Mouse (Mus musculus) liver, embryonic 14.5 days (tissue): ENCODE data around the gene Agbl5.

Source experiments
- CTCF ChIP-seq: IDR thresholded peaks from 2 replicates; pipeline ENCODE4 v1.5.1; 2016; ENCODE audit warnings: antibody characterized with exemption, low read depth, control low read depth
- EP300 ChIP-seq: IDR thresholded peaks from 2 replicates; pipeline ENCODE4 v1.6.1; 2016; ENCODE audit warnings: antibody characterized with exemption, low read depth

- TF ChIP-seq CTCF (no peak), EP300 (no peak)
Observed at GRCm38 (mm10) chr5:30868981-30869380, 19.5 kb upstream of the Agbl5 start.
